ENCODE assay signal across 9 mouse cellular contexts in the genomic region with DNA sequence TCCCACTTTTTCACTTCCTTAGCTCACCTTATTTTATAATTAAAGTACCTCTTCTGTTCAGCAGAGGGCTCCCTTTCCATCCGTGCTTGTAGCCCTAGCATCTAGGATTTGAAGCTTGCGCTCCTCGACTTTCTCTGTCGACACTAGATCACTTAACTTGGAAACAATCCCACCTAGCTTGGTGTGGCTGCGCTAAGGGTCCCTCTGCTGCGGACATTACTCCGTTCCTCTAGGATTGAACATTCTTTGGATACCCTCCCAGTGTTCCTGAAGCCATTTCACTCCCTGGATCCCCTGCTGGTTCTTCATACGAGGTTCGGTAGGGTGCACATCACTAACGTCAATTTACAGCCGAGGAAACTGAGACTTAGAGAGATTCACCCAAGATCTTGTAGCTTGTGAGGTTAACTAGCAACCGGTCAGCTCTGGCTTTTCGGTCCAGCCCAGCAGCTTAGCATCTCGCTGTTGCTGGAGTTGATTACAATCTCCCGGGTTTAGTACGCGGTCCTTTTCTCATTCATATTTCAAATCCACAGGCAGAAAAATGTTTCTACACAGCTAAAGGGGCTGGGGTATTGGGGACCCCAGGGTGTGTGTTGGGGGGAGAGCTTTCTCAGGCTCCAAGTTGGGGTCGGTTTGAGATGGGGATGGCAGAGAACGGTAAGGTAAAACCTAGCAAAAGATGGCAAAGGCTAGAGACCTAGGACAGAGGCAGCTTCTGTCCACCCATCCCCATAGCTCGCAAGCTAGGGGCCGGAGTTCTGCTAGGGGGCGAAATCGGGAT. TPM values are rescaled to one million over a fixed set of nuclear protein-coding genes. Genes with fewer than 3 reads are reported as not detected.
DNase-seq lines count a peak whose midpoint lies in the region; ATAC-seq and TF ChIP-seq lines count a peak whose summit lies in the region.
"Had no signal": no experiment of that assay in that cellular context is flagged by ENCODE, and none has a peak within 500 bp of the region (broad histone marks: within the 10 kb centered on the region; RNA-seq: fewer than 3 reads in every experiment).

No protein-coding gene starts in this region.

- ATAC-seq in cerebellum, adult (ENCODE audit: insufficient number of reproducible peaks, low FRiP score, low TSS enrichment) = peak; percentile 39
- ATAC-seq in forebrain, embryonic 12.5 days (ENCODE audit: low FRiP score) = peak; percentile 25; the same call in 1 of the 2 replicates
- peak; percentile 21; the same call in 1 of the 2 replicates for ATAC-seq in hindbrain, embryonic 14.5 days (ENCODE audit: low FRiP score)

- H3K27me3 ChIP-seq in ES-Bruce4 (ENCODE audit: control insufficient read depth, insufficient read depth, low read length, poor library complexity, severe bottlenecking) = peaks cover 9% of the 10 kb centered on the region
- peaks cover 31% of the 10 kb centered on the region for H3K27me3 ChIP-seq in forebrain, embryonic 12.5 days
- H3K27me3 ChIP-seq in hindbrain, embryonic 14.5 days (ENCODE audit: control insufficient read depth, insufficient read depth, low read length) = no peaks in the 10 kb centered on the region
- peaks cover 26% of the 10 kb centered on the region for H3K27me3 ChIP-seq in small intestine, adult 2 months (ENCODE audit: control insufficient read depth, insufficient read depth, low read length)

- no peaks in the 10 kb centered on the region for H3K36me3 ChIP-seq in ES-Bruce4 (ENCODE audit: control insufficient read depth, insufficient read depth, low read length, poor library complexity, severe bottlenecking)
- H3K36me3 ChIP-seq in forebrain, embryonic 12.5 days (replicated peaks) = peaks cover 12% of the 10 kb centered on the region
- no peaks in the 10 kb centered on the region for H3K36me3 ChIP-seq in hindbrain, embryonic 14.5 days (replicated peaks; ENCODE audit: control insufficient read depth, insufficient read depth)
- no peaks in the 10 kb centered on the region for H3K36me3 ChIP-seq in small intestine, adult 2 months (ENCODE audit: control insufficient read depth, insufficient read depth, low read length)

- no peak overlapping the region for H3K27ac ChIP-seq in ES-Bruce4 (ENCODE audit: insufficient read depth, low read length)
- H3K27ac ChIP-seq in forebrain, embryonic 12.5 days = peak overlapping the region; percentile 56
- peak overlapping the region; percentile 59; the same call in 1 of the 2 replicates for H3K27ac ChIP-seq in hindbrain, embryonic 14.5 days
- no peak overlapping the region for H3K27ac ChIP-seq in small intestine, adult 2 months (ENCODE audit: insufficient read depth, low read depth, low read length)

- no peaks in the 10 kb centered on the region for H3K9me3 ChIP-seq in ES-Bruce4 (replicated peaks; ENCODE audit: control insufficient read depth, insufficient read depth, low read length, poor library complexity, severe bottlenecking)
- H3K9me3 ChIP-seq in forebrain, embryonic 12.5 days = no peaks in the 10 kb centered on the region
- no peaks in the 10 kb centered on the region for H3K9me3 ChIP-seq in hindbrain, embryonic 14.5 days (ENCODE audit: control insufficient read depth, low read length)

- peak; percentile 13 for TF ChIP-seq CTCF in ES-Bruce4 (IDR thresholded peaks at IDR 0.05; ENCODE audit: low read depth, low read length)
- TF ChIP-seq CTCF in small intestine, adult 2 months (IDR thresholded peaks at IDR 0.05; ENCODE audit: extremely low read depth, insufficient read length, insufficient replicate concordance, low read depth, low read length) = peak; percentile 14; the same call in 1 of the 2 replicates

- H3K4me1 ChIP-seq in ES-Bruce4 (ENCODE audit: control insufficient read depth, insufficient read depth, low read length) = no peaks in the 10 kb centered on the region
- H3K4me1 ChIP-seq in forebrain, embryonic 12.5 days = peaks cover 34% of the 10 kb centered on the region
- H3K4me1 ChIP-seq in hindbrain, embryonic 14.5 days (replicated peaks; ENCODE audit: control insufficient read depth, insufficient read depth, low read length) = peaks cover 11% of the 10 kb centered on the region
- H3K4me1 ChIP-seq in small intestine, adult 2 months (ENCODE audit: control insufficient read depth, insufficient read depth, insufficient read length, low read length) = no peaks in the 10 kb centered on the region

- under 1% methylated on average over 23 of the region's 23 CpGs for WGBS in forebrain, embryonic 12.5 days
- WGBS in hindbrain, embryonic 14.5 days = under 1% methylated on average over 22 of the region's 23 CpGs
- WGBS in small intestine, adult 2 months = 2% methylated on average over 23 of the region's 23 CpGs

- peak; percentile 86 for DNase-seq in hindbrain, embryonic 14.5 days (ENCODE audit: low spot score)
- peak; percentile 27 to 42 for DNase-seq in layer of hippocampus, postnatal 36 days
- DNase-seq in lung, postnatal 36 days = peak; percentile 69
- no peak for DNase-seq in spleen, postnatal 10 days (ENCODE audit: low spot score in 2 of 2)

- no peak for TF ChIP-seq POLR2A in ES-Bruce4 (IDR thresholded peaks at IDR 0.05; ENCODE audit: insufficient read depth, low read length)
- no peak for TF ChIP-seq POLR2A in small intestine, adult 2 months (IDR thresholded peaks at IDR 0.05; ENCODE audit: low read depth, low read length)

- peak overlapping the region; percentile 31 for H3K4me3 ChIP-seq in ES-Bruce4 (ENCODE audit: low read depth, low read length)
- H3K4me3 ChIP-seq in forebrain, embryonic 12.5 days (replicated peaks) = peak overlapping the region; percentile 89
- H3K4me3 ChIP-seq in hindbrain, embryonic 14.5 days (replicated peaks; ENCODE audit: low read length) = peak overlapping the region; percentile 73
- no peak overlapping the region for H3K4me3 ChIP-seq in small intestine, adult 2 months (ENCODE audit: low read depth, low read length)

- no peak for TF ChIP-seq EP300 in ES-Bruce4 (IDR thresholded peaks at IDR 0.05; ENCODE audit: insufficient read depth, low read depth, low read length)

- H3K4me2 ChIP-seq in forebrain, embryonic 12.5 days = peak overlapping the region; percentile 77
- peak overlapping the region; percentile 90 for H3K4me2 ChIP-seq in hindbrain, embryonic 14.5 days (replicated peaks)

- H3K9ac ChIP-seq in ES-Bruce4 (ENCODE audit: low read depth, poor library complexity, severe bottlenecking) = no peak overlapping the region
- peak overlapping the region; percentile 49 for H3K9ac ChIP-seq in forebrain, embryonic 12.5 days
- H3K9ac ChIP-seq in hindbrain, embryonic 14.5 days = peak overlapping the region; percentile 78

RNA-seq across cellular contexts. Expression of gene Sema5b, which starts 0.4 kb away (rescaled TPM):
- 1.6 and 4.3 TPM in 2 replicates for polyA plus RNA-seq in ES-Bruce4 (2011; ENCODE audit: insufficient read depth, insufficient read length, low read depth, missing spikeins)
- 55.7 and 59.5 TPM in 2 replicates for polyA plus RNA-seq in forebrain, embryonic 12.5 days (2016; fragmentation: Nextera tagmentation; extraction: Ambion mirVana)
- polyA plus RNA-seq in hindbrain, embryonic 14.5 days (2014; fragmentation: Nextera tagmentation; extraction: Ambion mirVana) = 15.4 and 16.7 TPM in 2 replicates
- total RNA-seq in layer of hippocampus, postnatal 36 days (2021) = 10 to 100 TPM; 15.5 to 18.8 TPM
- 0.46 and 0.49 TPM in 2 replicates for polyA plus RNA-seq in small intestine, adult 2 months (2012; rRNA removed)
- total RNA-seq: neutrophil, adult 5-6 weeks had no signal

RNA-seq across cellular contexts. Expression of gene Pdia5, which starts 49.9 kb away (rescaled TPM):
- polyA plus RNA-seq in ES-Bruce4 (2011; ENCODE audit: insufficient read depth, insufficient read length, low read depth, missing spikeins) = 20.2 and 25.8 TPM in 2 replicates
- 15.8 and 17.0 TPM in 2 replicates for polyA plus RNA-seq in forebrain, embryonic 12.5 days (2016; fragmentation: Nextera tagmentation; extraction: Ambion mirVana)
- 6.8 and 8.3 TPM in 2 replicates for polyA plus RNA-seq in hindbrain, embryonic 14.5 days (2014; fragmentation: Nextera tagmentation; extraction: Ambion mirVana)
- 1 to 10 TPM; 3.1 to 4.7 TPM for total RNA-seq in layer of hippocampus, postnatal 36 days (2021)
- polyA plus RNA-seq in small intestine, adult 2 months (2012; rRNA removed) = 6.6 and 7.2 TPM in 2 replicates
- total RNA-seq: neutrophil, adult 5-6 weeks had no signal

Comparison
In these comparisons a context has a peak if more than half of its experiments do, and no peak if none do; other contexts are left out.
1. H3K27ac ChIP-seq: peak in forebrain, embryonic 12.5 days (single experiment) and hindbrain, embryonic 14.5 days (single experiment); none in ES-Bruce4 (single experiment) and small intestine, adult 2 months (single experiment).
2. DNase-seq: peak in hindbrain, embryonic 14.5 days (single experiment), layer of hippocampus, postnatal 36 days (2 of 2) and lung, postnatal 36 days (single experiment); none in spleen, postnatal 10 days (0 of 2).
3. Peak in every context shown above with its lines, with median percentiles within 50 percentile points of each other: ATAC-seq.